Mouse (Mus musculus) lung, postnatal 0 days (tissue): Measurements from ENCODE around the gene Sidt2.

ENCODE experiments used
- CTCF ChIP-seq: IDR thresholded peaks from 2 replicates; pipeline ENCODE4 v1.5.1; 2016; ENCODE audit warnings: antibody characterized with exemption, mild to moderate bottlenecking
- EP300 ChIP-seq: IDR thresholded peaks from 2 replicates; pipeline ENCODE4 v1.6.1; 2016; ENCODE audit warnings: antibody characterized with exemption, mild to moderate bottlenecking, control low read depth

- TF ChIP-seq EP300 (no peak), CTCF (peak; percentile 82)
These were observed 43.4 kb downstream of the Sidt2 start for GRCm38 (mm10) chr9:45911673-45912072.
